Mouse (Mus musculus) kidney, embryonic 15.5 days (tissue): Measurements from ENCODE around the gene Abcd3. TPM values are rescaled to one million over a fixed set of nuclear protein-coding genes. Genes with fewer than 3 reads are reported as not detected.
"Not testable (repeated sequence)": the region's sequence is repeated elsewhere in the genome, so short reads cannot be mapped to it uniquely, and the experiment has no call there.

Source experiments
- ATAC-seq: fragments of 200-750 bp; cut with Nextera tagmentation; replicated peaks from 2 replicates; pipeline ENCODE4 v1.8.0; 2017; ENCODE audit warnings: moderate TSS enrichment; ENCODE audit not compliant: low FRiP score
- H3K27ac ChIP-seq: fragments of 300-500 bp; sonication (generic); 2 replicates; pipeline ENCODE4 v1.5.1; 2015; ENCODE audit warnings: mild to moderate bottlenecking, inconsistent platforms
- H3K27me3 ChIP-seq: fragments of 300-500 bp; sonication (generic); 2 replicates; pipeline ENCODE4 v1.6.1; 2015; ENCODE audit warnings: inconsistent platforms
- H3K36me3 ChIP-seq: fragments of 300-500 bp; sonication (generic); 2 replicates; pipeline ENCODE4 v1.6.1; 2015; ENCODE audit warnings: inconsistent platforms
- H3K4me1 ChIP-seq: fragments of 300-500 bp; sonication (generic); 2 replicates; pipeline ENCODE4 v1.6.1; 2015; ENCODE audit warnings: inconsistent platforms
- H3K4me2 ChIP-seq: fragments of 300-500 bp; sonication (generic); 2 replicates; pipeline ENCODE4 v1.6.1; 2015; ENCODE audit warnings: moderate library complexity, mild to moderate bottlenecking, inconsistent platforms
- H3K4me3 ChIP-seq: fragments of 300-500 bp; sonication (generic); replicated peaks from 2 replicates; pipeline ENCODE4 v1.5.1; 2015; ENCODE audit warnings: mild to moderate bottlenecking, inconsistent platforms
- H3K9ac ChIP-seq: fragments of 300-500 bp; sonication (generic); 2 replicates; pipeline ENCODE4 v1.6.1; 2015; ENCODE audit warnings: mild to moderate bottlenecking, inconsistent platforms
- H3K9me3 ChIP-seq: fragments of 300-500 bp; sonication (generic); replicated peaks from 2 replicates; pipeline ENCODE4 v1.6.1; 2016; ENCODE audit warnings: inconsistent platforms
- WGBS: fragments of 180-500 bp; shearing (Covaris S2); methylation state at CpG from one replicate; pipeline ENCODE4 v1.1.7; 2015; ENCODE audit warnings: mixed read lengths; 5-methylcytosine and 5-hydroxymethylcytosine counted together
- polyA plus RNA-seq: library from polyadenylated mRNA; unstranded; fragments of >200 nt; fragmentation: Nextera tagmentation; extraction: Ambion mirVana; gene quantifications from 2 replicates; pipeline ENCODE4 v1.2.1, GENCODE M21; 2015

Gene Abcd3
- polyA plus RNA-seq, 1 experiment from 2014 or later = 65.3 TPM

- ATAC-seq = peak; percentile 15
- Histone ChIP-seq H3K27me3 (no peaks in the 10 kb centered on the region), H3K4me2 (peak overlapping the region; percentile 65), H3K4me3 (peak overlapping the region; percentile 83), H3K9me3 (no peaks in the 10 kb centered on the region), H3K4me1 (peaks cover 21% of the 10 kb centered on the region; the same call in 1 of the 2 replicates), H3K9ac (peak overlapping the region; percentile 94), H3K27ac (peak overlapping the region; percentile 99), H3K36me3 (no peaks in the 10 kb centered on the region)
- WGBS = under 1% methylated on average over 28 of the region's 28 CpGs
Measured at GRCm38 (mm10) chr3:121814413-121814864, 663 bp downstream of the Abcd3 start.

- peak overlapping the region; percentile 65 for H3K4me2 ChIP-seq
- peak overlapping the region; percentile 94; the same call in 1 of the 2 replicates for H3K9ac ChIP-seq
- no peak for ATAC-seq
- peak overlapping the region; percentile 83 for H3K4me3 ChIP-seq
- H3K9me3 ChIP-seq = no peaks in the 10 kb centered on the region
- H3K36me3 ChIP-seq = no peaks in the 10 kb centered on the region
- no peaks in the 10 kb centered on the region for H3K27me3 ChIP-seq
- H3K4me1 ChIP-seq = peaks cover 21% of the 10 kb centered on the region; the same call in 1 of the 2 replicates
- WGBS = 70% methylated on average over 5 of the region's 5 CpGs
- H3K27ac ChIP-seq = no peak overlapping the region
Measured at GRCm38 (mm10) chr3:121813834-121814233, 1.3 kb downstream of the Abcd3 start.

- Histone ChIP-seq H3K27ac (no peak overlapping the region), H3K9me3 (no peaks in the 10 kb centered on the region), H3K9ac (no peak overlapping the region), H3K4me1 (0 out of 2 replicates have a peak, but pooled peaks cover 7% of the 10 kb centered on the region), H3K27me3 (no peaks in the 10 kb centered on the region), H3K4me2 (no peak overlapping the region), H3K4me3 (no peak overlapping the region), H3K36me3 (peaks cover 5% of the 10 kb centered on the region)
- 78% methylated on average over 3 of the region's 3 CpGs for WGBS
- ATAC-seq = no peak
Measured at GRCm38 (mm10) chr3:121808246-121808645, 6.9 kb downstream of the Abcd3 start.

- H3K4me2 ChIP-seq = no peak overlapping the region
- H3K9ac ChIP-seq = no peak overlapping the region
- H3K4me1 ChIP-seq = no peaks in the 10 kb centered on the region
- H3K9me3 ChIP-seq = no peaks in the 10 kb centered on the region
- 81% methylated on average over 2 of the region's 2 CpGs for WGBS
- H3K27me3 ChIP-seq = no peaks in the 10 kb centered on the region
- peaks cover 35% of the 10 kb centered on the region for H3K36me3 ChIP-seq
- no peak for ATAC-seq
- H3K4me3 ChIP-seq = no peak overlapping the region
- H3K27ac ChIP-seq = no peak overlapping the region
Measured at GRCm38 (mm10) chr3:121794214-121794613, 20.9 kb downstream of the Abcd3 start.

GRCm38 (mm10) chr3:121792246-121792645 lies 22.9 kb downstream of the Abcd3 start:
- Histone ChIP-seq H3K4me1 (no peaks in the 10 kb centered on the region), H3K9ac (no peak overlapping the region), H3K27ac (no peak overlapping the region), H3K36me3 (peaks cover 25% of the 10 kb centered on the region), H3K9me3 (no peaks in the 10 kb centered on the region), H3K27me3 (no peaks in the 10 kb centered on the region), H3K4me3 (no peak overlapping the region), H3K4me2 (no peak overlapping the region)
- 81% methylated on average over 4 of the region's 4 CpGs for WGBS
- no peak for ATAC-seq

GRCm38 (mm10) chr3:121790442-121790841 lies 24.7 kb downstream of the Abcd3 start:
- H3K4me3 ChIP-seq = no peak overlapping the region
- ATAC-seq = no peak
- peaks cover 26% of the 10 kb centered on the region for H3K36me3 ChIP-seq
- no peak overlapping the region for H3K9ac ChIP-seq
- H3K27ac ChIP-seq = no peak overlapping the region
- H3K4me2 ChIP-seq = no peak overlapping the region
- 76% methylated on average over 5 of the region's 5 CpGs for WGBS
- no peaks in the 10 kb centered on the region for H3K4me1 ChIP-seq
- no peaks in the 10 kb centered on the region for H3K27me3 ChIP-seq
- H3K9me3 ChIP-seq = no peaks in the 10 kb centered on the region

GRCm38 (mm10) chr3:121789790-121790189 lies 25.3 kb downstream of the Abcd3 start:
- no peaks in the 10 kb centered on the region for H3K4me1 ChIP-seq
- 77% methylated on average over 5 of the region's 5 CpGs for WGBS
- H3K36me3 ChIP-seq = peaks cover 26% of the 10 kb centered on the region
- ATAC-seq = no peak
- no peaks in the 10 kb centered on the region for H3K27me3 ChIP-seq
- no peak overlapping the region for H3K27ac ChIP-seq
- no peaks in the 10 kb centered on the region for H3K9me3 ChIP-seq
- no peak overlapping the region for H3K4me2 ChIP-seq
- no peak overlapping the region for H3K4me3 ChIP-seq
- no peak overlapping the region for H3K9ac ChIP-seq

GRCm38 (mm10) chr3:121783020-121783419 lies 32.1 kb downstream of the Abcd3 start:
- Histone ChIP-seq H3K4me2 (no peak overlapping the region), H3K27ac (no peak overlapping the region), H3K9ac (no peak overlapping the region), H3K4me1 (no peaks in the 10 kb centered on the region), H3K27me3 (no peaks in the 10 kb centered on the region), H3K4me3 (no peak overlapping the region), H3K9me3 (no peaks in the 10 kb centered on the region), H3K36me3 (peaks cover 24% of the 10 kb centered on the region)
- no peak for ATAC-seq
- WGBS = 91% methylated on average over 6 of the region's 6 CpGs

GRCm38 (mm10) chr3:121777943-121778342 lies 37.2 kb downstream of the Abcd3 start:
- 55% methylated on average over 7 of the region's 7 CpGs for WGBS
- H3K36me3 ChIP-seq = peaks cover 43% of the 10 kb centered on the region
- no peaks in the 10 kb centered on the region for H3K4me1 ChIP-seq
- no peaks in the 10 kb centered on the region for H3K27me3 ChIP-seq
- no peaks in the 10 kb centered on the region for H3K9me3 ChIP-seq
- no peak overlapping the region for H3K4me2 ChIP-seq
- H3K4me3 ChIP-seq = no peak overlapping the region
- H3K9ac ChIP-seq = no peak overlapping the region
- no peak for ATAC-seq
- no peak overlapping the region for H3K27ac ChIP-seq

- H3K9ac ChIP-seq, H3K27me3 ChIP-seq, H3K9me3 ChIP-seq, H3K4me2 ChIP-seq, H3K4me1 ChIP-seq, H3K4me3 ChIP-seq, H3K27ac ChIP-seq, ATAC-seq: not testable (repeated sequence)
- H3K36me3 ChIP-seq = peaks cover 70% of the 10 kb centered on the region
- WGBS = 96% methylated on average over 4 of the region's 4 CpGs
Measured at GRCm38 (mm10) chr3:121773336-121773735, 41.8 kb downstream of the Abcd3 start.

- Histone ChIP-seq H3K27ac (no peak overlapping the region), H3K9ac (no peak overlapping the region), H3K36me3 (peaks cover 79% of the 10 kb centered on the region), H3K27me3 (no peaks in the 10 kb centered on the region), H3K9me3 (no peaks in the 10 kb centered on the region), H3K4me3 (no peak overlapping the region), H3K4me2 (no peak overlapping the region), H3K4me1 (no peaks in the 10 kb centered on the region)
- no peak for ATAC-seq
- 94% methylated on average over 3 of the region's 3 CpGs for WGBS
Measured at GRCm38 (mm10) chr3:121768770-121769169, 46.3 kb downstream of the Abcd3 start.

GRCm38 (mm10) chr3:121766818-121767217 lies 48.3 kb downstream of the Abcd3 start:
- no peak overlapping the region for H3K9ac ChIP-seq
- no peaks in the 10 kb centered on the region for H3K9me3 ChIP-seq
- no peak overlapping the region for H3K4me2 ChIP-seq
- no peaks in the 10 kb centered on the region for H3K27me3 ChIP-seq
- ATAC-seq = no peak
- peaks cover 76% of the 10 kb centered on the region for H3K36me3 ChIP-seq
- H3K4me3 ChIP-seq = no peak overlapping the region
- WGBS = 83% methylated on average over 5 of the region's 5 CpGs
- H3K4me1 ChIP-seq = no peaks in the 10 kb centered on the region
- no peak overlapping the region for H3K27ac ChIP-seq

GRCm38 (mm10) chr3:121766048-121766447 lies 49.1 kb downstream of the Abcd3 start:
- Histone ChIP-seq H3K27ac (no peak overlapping the region), H3K4me1 (no peaks in the 10 kb centered on the region), H3K9ac (no peak overlapping the region), H3K4me2 (no peak overlapping the region), H3K9me3 (no peaks in the 10 kb centered on the region), H3K27me3 (no peaks in the 10 kb centered on the region), H3K36me3 (peaks cover 74% of the 10 kb centered on the region), H3K4me3 (no peak overlapping the region)
- no peak for ATAC-seq
